Mouse (Mus musculus) hindbrain, embryonic 13.5 days (tissue): ENCODE results near the gene Col23a1. TPM values are rescaled to one million over a fixed set of nuclear protein-coding genes. Genes with fewer than 3 reads are reported as not detected.

Source experiments
- ATAC-seq: fragments of 200-750 bp; cut with Nextera tagmentation; 2 replicates; pipeline ENCODE4 v1.8.0; 2017; ENCODE audit warnings: moderate TSS enrichment; ENCODE audit not compliant: low FRiP score
- H3K27ac ChIP-seq: fragments of 300-500 bp; sonication (generic); 2 replicates; pipeline ENCODE4 v1.5.1; 2015; ENCODE audit warnings: inconsistent platforms, mild to moderate bottlenecking, moderate library complexity
- H3K27me3 ChIP-seq: fragments of 300-500 bp; sonication (generic); 2 replicates; pipeline ENCODE4 v1.6.1; 2015; ENCODE audit warnings: mild to moderate bottlenecking, inconsistent platforms
- H3K36me3 ChIP-seq: fragments of 300-500 bp; sonication (generic); 2 replicates; pipeline ENCODE4 v1.6.1; 2015; ENCODE audit warnings: mild to moderate bottlenecking, inconsistent platforms
- H3K4me1 ChIP-seq: fragments of 300-500 bp; sonication (generic); replicated peaks from 2 replicates; pipeline ENCODE4 v1.6.1; 2015; ENCODE audit warnings: inconsistent platforms
- H3K4me2 ChIP-seq: fragments of 300-500 bp; sonication (generic); 2 replicates; pipeline ENCODE4 v1.6.1; 2015; ENCODE audit warnings: inconsistent platforms, mild to moderate bottlenecking, moderate library complexity
- H3K4me3 ChIP-seq: fragments of 300-500 bp; sonication (generic); 2 replicates; pipeline ENCODE4 v1.5.1; 2015; ENCODE audit warnings: mild to moderate bottlenecking, inconsistent platforms
- H3K9ac ChIP-seq: fragments of 300-500 bp; sonication (generic); 2 replicates; pipeline ENCODE4 v1.6.1; 2015; ENCODE audit warnings: mild to moderate bottlenecking, inconsistent platforms
- H3K9me3 ChIP-seq: fragments of 300-500 bp; sonication (generic); 2 replicates; pipeline ENCODE4 v1.6.1; 2016; ENCODE audit warnings: inconsistent platforms
- WGBS: fragments of 180-500 bp; shearing (Covaris S2); methylation state at CpG from one replicate; pipeline ENCODE4 v1.1.7; 2015; 5-methylcytosine and 5-hydroxymethylcytosine counted together
- polyA plus RNA-seq: library from polyadenylated mRNA; unstranded; fragments of >200 nt; fragmentation: Nextera tagmentation; extraction: Ambion mirVana; gene quantifications from 2 replicates; pipeline ENCODE4 v1.2.1, GENCODE M21; 2015

Col23a1 gene
- polyA plus RNA-seq, 1 experiment from 2014 or later: 7.1 TPM

GRCm38 (mm10) chr11:51337585-51337984 lies 47.9 kb downstream of the Col23a1 start:
- no peak overlapping the region for H3K9ac ChIP-seq
- H3K36me3 ChIP-seq: no peaks in the 10 kb centered on the region
- no peak overlapping the region for H3K4me2 ChIP-seq
- no peak for ATAC-seq
- no peaks in the 10 kb centered on the region for H3K4me1 ChIP-seq
- no peak overlapping the region for H3K4me3 ChIP-seq
- no peaks in the 10 kb centered on the region for H3K9me3 ChIP-seq
- no peaks in the 10 kb centered on the region for H3K27me3 ChIP-seq
- H3K27ac ChIP-seq: no peak overlapping the region
- 89% methylated on average over 6 of the region's 6 CpGs for WGBS

DNA sequence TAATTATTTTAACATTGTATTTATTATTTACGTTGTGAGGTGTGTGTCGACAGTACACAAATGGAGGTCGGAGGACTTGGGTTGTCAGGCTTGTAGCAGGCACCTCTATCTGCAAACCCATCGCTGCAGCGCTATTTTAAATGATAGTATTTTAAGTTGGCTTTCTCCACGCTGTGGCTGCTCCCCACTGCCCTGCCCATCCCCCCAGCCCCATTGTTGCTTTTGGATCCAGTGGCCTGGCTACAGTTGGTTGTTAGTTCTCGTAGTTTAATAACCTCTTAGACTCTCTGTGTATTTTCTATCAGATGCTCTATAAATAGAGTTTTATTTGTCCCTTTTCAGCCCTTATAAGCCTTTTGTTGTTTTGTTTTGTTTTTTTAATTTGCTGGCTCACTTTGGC lies 48.7 kb downstream of the Col23a1 start:
- H3K27ac ChIP-seq: no peak overlapping the region
- H3K4me1 ChIP-seq: no peaks in the 10 kb centered on the region
- 78% methylated on average over 7 of the region's 7 CpGs for WGBS
- no peaks in the 10 kb centered on the region for H3K27me3 ChIP-seq
- no peaks in the 10 kb centered on the region for H3K36me3 ChIP-seq
- no peak for ATAC-seq
- no peaks in the 10 kb centered on the region for H3K9me3 ChIP-seq
- no peak overlapping the region for H3K4me3 ChIP-seq
- H3K4me2 ChIP-seq: no peak overlapping the region
- no peak overlapping the region for H3K9ac ChIP-seq

- H3K27me3 ChIP-seq: no peaks in the 10 kb centered on the region
- peaks cover 3% of the 10 kb centered on the region; the same call in 1 of the 2 replicates for H3K4me1 ChIP-seq
- WGBS: 63% methylated on average over 2 of the region's 2 CpGs
- H3K27ac ChIP-seq: no peak overlapping the region
- H3K4me3 ChIP-seq: no peak overlapping the region
- no peak overlapping the region for H3K4me2 ChIP-seq
- no peak for ATAC-seq
- H3K9ac ChIP-seq: no peak overlapping the region
- H3K36me3 ChIP-seq: no peaks in the 10 kb centered on the region
- no peaks in the 10 kb centered on the region for H3K9me3 ChIP-seq
Observed at GRCm38 (mm10) chr11:51341091-51341490, 51.4 kb downstream of the Col23a1 start.

GRCm38 (mm10) chr11:51342776-51343175 lies 53.1 kb downstream of the Col23a1 start:
- Histone ChIP-seq H3K27ac (no peak overlapping the region), H3K4me1 (peaks cover 3% of the 10 kb centered on the region; the same call in 1 of the 2 replicates), H3K9me3 (no peaks in the 10 kb centered on the region), H3K36me3 (no peaks in the 10 kb centered on the region), H3K4me3 (no peak overlapping the region), H3K27me3 (no peaks in the 10 kb centered on the region), H3K4me2 (no peak overlapping the region), H3K9ac (no peak overlapping the region)
- ATAC-seq: no peak
- WGBS: 94% methylated on average over 6 of the region's 6 CpGs

DNA sequence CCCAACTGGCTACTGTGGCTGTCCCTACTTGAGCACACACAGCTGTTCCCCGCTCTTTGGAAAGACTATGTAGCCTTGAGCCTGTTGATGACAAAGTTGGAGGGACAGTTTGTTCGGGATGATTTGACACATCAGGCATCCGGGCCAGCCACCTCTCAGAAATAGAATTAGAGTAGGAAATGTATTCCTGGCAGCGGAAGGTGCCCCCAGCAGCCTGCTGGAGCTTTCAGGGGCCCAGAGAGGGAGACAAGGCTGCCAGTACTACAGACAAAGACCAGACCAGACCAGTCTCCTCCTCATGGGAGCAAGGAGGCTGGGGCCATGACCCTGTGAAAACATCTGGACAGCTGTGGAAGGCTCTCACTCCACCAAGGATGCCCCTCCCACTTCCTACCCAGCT lies 53.6 kb downstream of the Col23a1 start:
- Histone ChIP-seq H3K4me2 (no peak overlapping the region), H3K4me1 (peaks cover 3% of the 10 kb centered on the region; the same call in 1 of the 2 replicates), H3K4me3 (no peak overlapping the region), H3K27ac (no peak overlapping the region), H3K9ac (no peak overlapping the region), H3K36me3 (no peaks in the 10 kb centered on the region), H3K27me3 (no peaks in the 10 kb centered on the region), H3K9me3 (no peaks in the 10 kb centered on the region)
- ATAC-seq: no peak
- WGBS: 83% methylated on average over 4 of the region's 4 CpGs

GRCm38 (mm10) chr11:51343728-51344289 lies 54.1 kb downstream of the Col23a1 start:
- Histone ChIP-seq H3K4me1 (peaks cover 3% of the 10 kb centered on the region; the same call in 1 of the 2 replicates), H3K4me3 (no peak overlapping the region), H3K27ac (no peak overlapping the region), H3K36me3 (no peaks in the 10 kb centered on the region), H3K27me3 (no peaks in the 10 kb centered on the region), H3K9me3 (no peaks in the 10 kb centered on the region), H3K9ac (no peak overlapping the region), H3K4me2 (no peak overlapping the region)
- no peak for ATAC-seq
- WGBS: 90% methylated on average over 5 of the region's 5 CpGs

- H3K4me3 ChIP-seq: no peak overlapping the region
- H3K36me3 ChIP-seq: no peaks in the 10 kb centered on the region
- no peaks in the 10 kb centered on the region for H3K9me3 ChIP-seq
- H3K27ac ChIP-seq: no peak overlapping the region
- ATAC-seq: no peak
- WGBS: 78% methylated on average over 21 of the region's 21 CpGs
- no peak overlapping the region for H3K9ac ChIP-seq
- no peak overlapping the region for H3K4me2 ChIP-seq
- peaks cover 6% of the 10 kb centered on the region for H3K4me1 ChIP-seq
- no peaks in the 10 kb centered on the region for H3K27me3 ChIP-seq
Observed at GRCm38 (mm10) chr11:51345481-51346465, 56.1 kb downstream of the Col23a1 start.

DNA sequence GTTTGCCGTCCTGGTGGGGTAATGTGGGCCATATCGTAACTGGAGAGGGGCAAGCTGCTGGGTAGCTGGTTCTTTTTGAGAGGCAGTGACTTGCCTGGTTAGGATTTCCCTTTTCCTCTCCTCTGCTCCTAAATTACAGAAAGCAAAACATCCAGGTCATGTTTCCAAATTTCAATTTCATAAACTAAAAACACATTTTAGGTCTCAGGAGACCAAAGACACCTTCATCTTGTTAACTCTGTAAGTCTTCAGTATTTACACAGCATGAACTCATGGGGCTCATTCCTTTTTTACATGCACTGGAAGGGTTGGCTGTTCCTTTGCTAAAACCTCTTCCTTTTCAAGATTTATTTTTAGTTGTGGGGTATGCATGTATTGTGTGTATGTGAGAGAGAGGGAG lies 58.0 kb downstream of the Col23a1 start:
- 74% methylated on average over 2 of the region's 2 CpGs for WGBS
- Histone ChIP-seq H3K4me2 (no peak overlapping the region), H3K9ac (no peak overlapping the region), H3K9me3 (no peaks in the 10 kb centered on the region), H3K27me3 (no peaks in the 10 kb centered on the region), H3K4me3 (no peak overlapping the region), H3K4me1 (peaks cover 6% of the 10 kb centered on the region), H3K27ac (no peak overlapping the region), H3K36me3 (no peaks in the 10 kb centered on the region)
- ATAC-seq: no peak

DNA sequence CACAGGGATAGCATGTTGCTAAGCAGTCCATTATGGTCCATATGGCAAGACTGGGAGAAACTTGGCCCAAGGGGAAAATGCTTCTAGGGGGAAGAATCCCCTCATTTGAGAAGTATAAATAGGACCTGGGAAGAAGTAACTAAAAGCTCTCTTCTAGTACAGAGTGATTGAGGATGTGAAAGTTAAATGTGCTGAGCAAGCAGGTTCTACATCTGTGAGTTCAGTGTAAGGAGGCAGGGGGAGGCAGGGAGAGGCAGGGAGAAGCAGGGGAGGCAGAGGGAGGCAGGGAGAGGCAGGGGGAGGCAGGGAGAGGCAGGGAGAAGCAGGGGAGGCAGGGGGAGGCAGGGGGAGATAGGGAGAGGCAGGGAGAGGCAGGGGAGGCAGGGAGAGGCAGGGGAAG lies 59.9 kb downstream of the Col23a1 start:
- H3K4me3 ChIP-seq: no peak overlapping the region
- H3K4me2 ChIP-seq: no peak overlapping the region
- no peak for ATAC-seq

GRCm38 (mm10) chr11:51351151-51351550 lies 61.4 kb downstream of the Col23a1 start:
- Histone ChIP-seq H3K4me3 (no peak overlapping the region), H3K27ac (no peak overlapping the region), H3K36me3 (no peaks in the 10 kb centered on the region), H3K9me3 (no peaks in the 10 kb centered on the region), H3K27me3 (no peaks in the 10 kb centered on the region), H3K4me2 (no peak overlapping the region), H3K4me1 (peaks cover 2% of the 10 kb centered on the region; the same call in 1 of the 2 replicates), H3K9ac (no peak overlapping the region)
- ATAC-seq: no peak
- 85% methylated on average over 9 of the region's 9 CpGs for WGBS

More for the DNA sequence above, 59.9 kb downstream of the Col23a1 start:
- H3K9ac ChIP-seq: no peak overlapping the region
- no peaks in the 10 kb centered on the region for H3K9me3 ChIP-seq
- no peaks in the 10 kb centered on the region for H3K36me3 ChIP-seq
- no peaks in the 10 kb centered on the region for H3K27me3 ChIP-seq
- peaks cover 6% of the 10 kb centered on the region for H3K4me1 ChIP-seq
- no peak overlapping the region for H3K27ac ChIP-seq

- 60% methylated on average over 5 of the region's 5 CpGs for WGBS
- no peak overlapping the region for H3K9ac ChIP-seq
- H3K27me3 ChIP-seq: no peaks in the 10 kb centered on the region
- H3K4me2 ChIP-seq: no peak overlapping the region
- H3K4me1 ChIP-seq: peaks cover 2% of the 10 kb centered on the region; the same call in 1 of the 2 replicates
- H3K4me3 ChIP-seq: no peak overlapping the region
- H3K9me3 ChIP-seq: no peaks in the 10 kb centered on the region
- no peaks in the 10 kb centered on the region for H3K36me3 ChIP-seq
- H3K27ac ChIP-seq: no peak overlapping the region
- ATAC-seq: no peak
Observed at GRCm38 (mm10) chr11:51351841-51352240, 62.1 kb downstream of the Col23a1 start.

DNA sequence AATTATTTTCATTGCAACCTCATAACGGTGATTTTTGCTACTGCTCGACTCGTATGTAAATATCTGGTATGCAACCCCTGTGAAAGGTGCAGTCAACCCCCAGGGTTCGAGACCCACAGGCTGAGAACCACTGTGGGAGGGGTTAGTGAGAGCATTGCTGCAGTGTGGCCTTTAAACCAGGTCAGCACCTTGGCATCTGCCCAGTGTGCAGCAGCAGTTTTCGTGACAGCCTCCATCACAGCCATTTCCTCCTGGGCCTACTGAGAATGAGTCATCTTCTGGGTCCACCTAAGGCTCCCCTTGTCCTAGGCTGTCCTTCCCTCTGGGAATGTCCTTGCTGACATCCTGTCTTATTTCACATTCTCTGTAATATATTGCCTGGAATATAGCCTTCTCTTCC lies 64.0 kb downstream of the Col23a1 start:
- no peak for ATAC-seq
- no peaks in the 10 kb centered on the region for H3K36me3 ChIP-seq
- H3K27ac ChIP-seq: no peak overlapping the region
- H3K9me3 ChIP-seq: no peaks in the 10 kb centered on the region
- WGBS: 87% methylated on average over 5 of the region's 5 CpGs
- H3K4me2 ChIP-seq: no peak overlapping the region
- no peak overlapping the region for H3K4me3 ChIP-seq
- no peak overlapping the region for H3K9ac ChIP-seq
- no peaks in the 10 kb centered on the region for H3K27me3 ChIP-seq
- H3K4me1 ChIP-seq: peaks cover 7% of the 10 kb centered on the region; the same call in 1 of the 2 replicates
